Mouse (Mus musculus): ENCODE measurements around the gene Slc36a3. TPM values are rescaled to one million over a fixed set of nuclear protein-coding genes. Genes with fewer than 3 reads are reported as not detected.

Gene Slc36a3
- polyA plus RNA-seq, 1 experiment from 2014 or later: not detected

- DNase-seq (ENCODE audit: low spot score): no peak
- peaks cover 11% of the 10 kb centered on the region for H3K27me3 ChIP-seq (ENCODE audit: control insufficient read depth, insufficient read depth, low read length)
- H3K9me3 ChIP-seq (ENCODE audit: control insufficient read depth, low read length): no peaks in the 10 kb centered on the region
- H3K27ac ChIP-seq: no peak overlapping the region
- WGBS: 94% methylated on average over 5 of the region's 5 CpGs
- H3K36me3 ChIP-seq (replicated peaks; ENCODE audit: control insufficient read depth, insufficient read depth): no peaks in the 10 kb centered on the region
- no peak overlapping the region for H3K4me3 ChIP-seq (replicated peaks; ENCODE audit: low read length)
- H3K9ac ChIP-seq: no peak overlapping the region
- no peak overlapping the region for H3K4me2 ChIP-seq (replicated peaks)
- H3K4me1 ChIP-seq (replicated peaks; ENCODE audit: control insufficient read depth, insufficient read depth, low read length): peaks cover 4% of the 10 kb centered on the region; the same call in 1 of the 2 replicates
- ATAC-seq (ENCODE audit: low FRiP score): no peak
Measured at GRCm38 (mm10) chr11:55076234-55076633, 75.3 kb downstream of the Slc36a3 start.

DNA sequence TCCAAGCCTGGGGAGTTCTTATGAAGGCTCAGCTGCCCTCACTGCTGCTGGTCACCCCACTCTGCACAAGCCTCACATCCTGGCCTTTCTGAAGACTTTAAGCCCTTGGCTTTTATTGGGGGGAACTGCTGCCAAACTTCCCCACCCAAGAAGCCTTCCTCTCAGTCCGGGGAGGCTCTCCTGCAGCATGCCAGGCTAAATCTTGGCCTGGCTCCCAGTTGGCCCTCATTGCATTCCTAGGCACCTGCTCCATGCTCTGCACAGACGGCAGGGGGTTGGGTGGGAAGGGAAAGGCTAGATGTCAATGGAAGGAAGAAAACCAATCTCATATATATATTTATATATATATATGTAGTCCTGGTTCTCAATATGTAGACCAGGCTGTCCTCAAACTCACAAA lies 75.9 kb downstream of the Slc36a3 start:
- no peaks in the 10 kb centered on the region for H3K36me3 ChIP-seq (replicated peaks; ENCODE audit: control insufficient read depth, insufficient read depth)

More for the DNA sequence above, 75.9 kb downstream of the Slc36a3 start:
- no peak overlapping the region for H3K27ac ChIP-seq
- no peaks in the 10 kb centered on the region for H3K9me3 ChIP-seq (ENCODE audit: control insufficient read depth, low read length)
- H3K4me2 ChIP-seq (replicated peaks): no peak overlapping the region
- ATAC-seq (ENCODE audit: low FRiP score): no peak
- no peak overlapping the region for H3K4me3 ChIP-seq (replicated peaks; ENCODE audit: low read length)
- no peak for DNase-seq (ENCODE audit: low spot score)
- H3K9ac ChIP-seq: no peak overlapping the region
- H3K4me1 ChIP-seq (replicated peaks; ENCODE audit: control insufficient read depth, insufficient read depth, low read length): peaks cover 4% of the 10 kb centered on the region; the same call in 1 of the 2 replicates
- H3K27me3 ChIP-seq (ENCODE audit: control insufficient read depth, insufficient read depth, low read length): peaks cover 11% of the 10 kb centered on the region
- WGBS: 51% methylated on average over 2 of the region's 2 CpGs

Other genes with a start within 250 kb of the Slc36a3 start
- gene Gpx3, start 249.3 kb downstream of the Slc36a3 start, polyA plus RNA-seq (2014; fragmentation: Nextera tagmentation; extraction: Ambion mirVana): 67.6 and 73.6 TPM in 2 replicates
- 15.8 and 17.0 TPM in 2 replicates for gene Tnip1, start 188.8 kb downstream of the Slc36a3 start, polyA plus RNA-seq (2014; fragmentation: Nextera tagmentation; extraction: Ambion mirVana)
- 68.9 and 71.4 TPM in 2 replicates for gene Anxa6, start 118.3 kb downstream of the Slc36a3 start, polyA plus RNA-seq (2014; fragmentation: Nextera tagmentation; extraction: Ambion mirVana)
- 0.20 and 0.36 TPM in 2 replicates for gene Ccdc69, start 73.6 kb downstream of the Slc36a3 start, polyA plus RNA-seq (2014; fragmentation: Nextera tagmentation; extraction: Ambion mirVana)
- gene Gm2a, start 53.6 kb downstream of the Slc36a3 start, polyA plus RNA-seq (2014; fragmentation: Nextera tagmentation; extraction: Ambion mirVana): 32.9 and 35.8 TPM in 2 replicates
- gene Slc36a2, start 33.4 kb upstream of the Slc36a3 start, polyA plus RNA-seq (2014; fragmentation: Nextera tagmentation; extraction: Ambion mirVana): 0.70 and 0.99 TPM in 2 replicates
- gene Slc36a1, start 52.6 kb upstream of the Slc36a3 start, polyA plus RNA-seq (2014; fragmentation: Nextera tagmentation; extraction: Ambion mirVana): 4.8 and 5.2 TPM in 2 replicates
- 0.23 and 0.31 TPM in 2 replicates for gene Fat2, start 184.9 kb upstream of the Slc36a3 start, polyA plus RNA-seq (2014; fragmentation: Nextera tagmentation; extraction: Ambion mirVana)